In genomic region chr10:127198492-127198891, GRCm38 (mm10) we compare ENCODE assay signal across 22 mouse cellular contexts. TPM values are rescaled to one million over a fixed set of nuclear protein-coding genes. Genes with fewer than 3 reads are reported as not detected.
A peak's percentile ranks its signal among the peaks of the same experiment; 100 is the strongest.
DNase-seq lines count a peak whose midpoint lies in the region; ATAC-seq and TF ChIP-seq lines count a peak whose summit lies in the region.
"Had no signal": no experiment of that assay in that cellular context is flagged by ENCODE, and none has a peak within 500 bp of the region (broad histone marks: within the 10 kb centered on the region; RNA-seq: fewer than 3 reads in every experiment).

No protein-coding gene starts in this region.

- H3K27me3 ChIP-seq in heart, adult 2 months (ENCODE audit: control insufficient read depth, insufficient read depth, low read length), result no peaks in the 10 kb centered on the region
- H3K27me3 ChIP-seq in kidney, embryonic 14.5 days (ENCODE audit: control insufficient read depth, insufficient read depth, low read length), result no peaks in the 10 kb centered on the region
- no peaks in the 10 kb centered on the region for H3K27me3 ChIP-seq in G1E (ENCODE audit: insufficient read depth, low read length)
- H3K27me3 ChIP-seq in liver, embryonic 13.5 days, result no peaks in the 10 kb centered on the region
- H3K27me3 ChIP-seq: heart, embryonic 15.5 days had no signal

- ATAC-seq in kidney, embryonic 14.5 days (ENCODE audit: low FRiP score, low TSS enrichment), result no peak
- ATAC-seq in G1E (ENCODE audit: extremely low read depth, insufficient number of reproducible peaks, low FRiP score, poor library complexity, severe bottlenecking), result no peak
- ATAC-seq in liver, embryonic 13.5 days (ENCODE audit: low read depth), result no peak
- ATAC-seq: CD4-positive, CD25-positive, alpha-beta regulatory T cell, adult 4 months; midbrain, embryonic 16.5 days had no signal

- H3K79me2 ChIP-seq in heart, adult 2 months (replicated peaks; ENCODE audit: control insufficient read depth, insufficient read depth, low read length), result no peaks in the 10 kb centered on the region

- H3K36me3 ChIP-seq in heart, adult 2 months (ENCODE audit: control insufficient read depth, insufficient read depth, low read length), result no peaks in the 10 kb centered on the region
- peaks cover 39% of the 10 kb centered on the region for H3K36me3 ChIP-seq in kidney, embryonic 14.5 days (ENCODE audit: control insufficient read depth, insufficient read depth, low read length)
- H3K36me3 ChIP-seq in G1E (replicated peaks), result peaks cover 72% of the 10 kb centered on the region
- peaks cover 63% of the 10 kb centered on the region for H3K36me3 ChIP-seq in liver, embryonic 13.5 days

- H3K4me3 ChIP-seq in heart, adult 2 months, result no peak overlapping the region
- no peak overlapping the region for H3K4me3 ChIP-seq in kidney, embryonic 14.5 days (ENCODE audit: low read length)
- peak overlapping the region; percentile 20; the same call in 1 of the 2 replicates for H3K4me3 ChIP-seq in G1E (ENCODE audit: low read depth, low read length)
- no peak overlapping the region for H3K4me3 ChIP-seq in liver, embryonic 13.5 days (replicated peaks)
- H3K4me3 ChIP-seq: heart, embryonic 15.5 days had no signal

- H3K9ac ChIP-seq in heart, adult 2 months (ENCODE audit: low read depth, low read length), result no peak overlapping the region
- H3K9ac ChIP-seq in kidney, embryonic 14.5 days (ENCODE audit: low read depth, low read length), result no peak overlapping the region
- no peak overlapping the region for H3K9ac ChIP-seq in liver, embryonic 13.5 days
- H3K9ac ChIP-seq: heart, embryonic 15.5 days; lung, embryonic 14.5 days had no signal

- no peak overlapping the region for H3K4me2 ChIP-seq in kidney, embryonic 14.5 days (replicated peaks; ENCODE audit: low read depth, low read length)
- no peak overlapping the region for H3K4me2 ChIP-seq in liver, embryonic 13.5 days
- H3K4me2 ChIP-seq: heart, embryonic 15.5 days; lung, embryonic 14.5 days had no signal

- peaks cover 1% of the 10 kb centered on the region; the same call in 1 of the 2 replicates for H3K4me1 ChIP-seq in heart, adult 2 months (ENCODE audit: control insufficient read depth, insufficient read depth, low read length)
- H3K4me1 ChIP-seq in kidney, embryonic 14.5 days (ENCODE audit: control insufficient read depth, insufficient read depth, low read length), result peaks cover 16% of the 10 kb centered on the region; the same call in 1 of the 2 replicates
- peaks cover 86% of the 10 kb centered on the region for H3K4me1 ChIP-seq in G1E (ENCODE audit: insufficient read depth, low read depth, low read length)
- H3K4me1 ChIP-seq in liver, embryonic 13.5 days (replicated peaks), result peaks cover 82% of the 10 kb centered on the region

- 47% methylated on average over 2 of the region's 2 CpGs for WGBS in heart, adult 2 months
- WGBS in kidney, embryonic 14.5 days, result 37% methylated on average over 2 of the region's 2 CpGs
- 69% methylated on average over 2 of the region's 2 CpGs for WGBS in liver, embryonic 13.5 days (ENCODE audit: insufficient replicate concordance)

- H3K9me3 ChIP-seq in kidney, embryonic 14.5 days (ENCODE audit: control insufficient read depth, low read length), result no peaks in the 10 kb centered on the region
- no peaks in the 10 kb centered on the region for H3K9me3 ChIP-seq in G1E (replicated peaks)
- no peaks in the 10 kb centered on the region for H3K9me3 ChIP-seq in liver, embryonic 13.5 days (replicated peaks)
- H3K9me3 ChIP-seq: heart, embryonic 15.5 days had no signal

- H3K27ac ChIP-seq in heart, adult 2 months, result peak overlapping the region; percentile 9
- H3K27ac ChIP-seq in kidney, embryonic 14.5 days (ENCODE audit: low read depth, low read length), result no peak overlapping the region
- peak overlapping the region; percentile 100 for H3K27ac ChIP-seq in liver, embryonic 13.5 days

- TF ChIP-seq EP300 in heart, adult 2 months (IDR thresholded peaks at IDR 0.05; ENCODE audit: insufficient read depth, low read depth, low read length), result no peak

- intact Hi-C loops in heart, adult 2 months (cut with DNase I), result no loop called here

- no peak for TF ChIP-seq CTCF in heart, adult 2 months (IDR thresholded peaks at IDR 0.05)
- TF ChIP-seq CTCF in G1E (IDR thresholded peaks at IDR 0.05; ENCODE audit: low read depth, low read length), result no peak

- TF ChIP-seq POLR2A in heart, adult 2 months (IDR thresholded peaks at IDR 0.05; ENCODE audit: insufficient read depth, low read depth, low read length), result no peak

- DNase-seq in heart, adult 2 months, result peak in 1 of 2 experiments; percentile 22
- no peak for DNase-seq in heart, adult 9 months (ENCODE audit: low spot score in 2 of 2)
- peak; percentile 33 for DNase-seq in kidney, postnatal 10 days
- DNase-seq in G1E (ENCODE audit: low spot score), result no peak
- no peak for DNase-seq in liver, embryonic 13.5 days
- DNase-seq in cerebellum, adult 9-10 months, result no peak
- no peak for DNase-seq in spleen, postnatal 4 days (ENCODE audit: low spot score in 2 of 2)
- DNase-seq: adrenal gland, postnatal 25 days; cerebellum, adult 11 months; cerebellum, postnatal 25 days; embryo, embryonic 11 days; gastrocnemius, postnatal 14 days; heart, adult 18-20 months; heart, postnatal 4 days; kidney, adult 18-20 months; lung, embryonic 14.5 days; lung, postnatal 36 days; thymus, postnatal 25 days had no signal

RNA-seq across cellular contexts. Expression of gene Dtx3, which starts 3.0 kb away (rescaled TPM):
- 10 to 100 TPM; 23.7 to 24.2 TPM for total RNA-seq in heart, adult 2 months (2021)
- polyA plus RNA-seq in heart, adult 2 months (2012; rRNA removed), result 92.6 and 102 TPM in 2 replicates
- polyA plus RNA-seq in kidney, embryonic 14.5 days (2014; fragmentation: Nextera tagmentation; extraction: Ambion mirVana), result 107 and 117 TPM in 2 replicates
- total RNA-seq in G1E (2014; fragmentation: Nextera tagmentation) (318 and 360 TPM in 2 replicates), G1E (2017) (95.8 and 125 TPM in 2 replicates)
- polyA plus RNA-seq in G1E (2012), result 213 and 260 TPM in 2 replicates
- 16.8 and 19.3 TPM in 2 replicates for polyA plus RNA-seq in liver, embryonic 13.5 days (2015; fragmentation: Nextera tagmentation; extraction: Ambion mirVana)

RNA-seq across cellular contexts. Expression of gene Arhgef25, which starts 8.6 kb away (rescaled TPM):
- 10 to 100 TPM in 1 of 2 experiments, 1 to 10 TPM in 1; 9.8 to 10.1 TPM for total RNA-seq in heart, adult 2 months (2021)
- 17.4 and 18.2 TPM in 2 replicates for polyA plus RNA-seq in heart, adult 2 months (2012; rRNA removed)
- 31.0 and 32.9 TPM in 2 replicates for polyA plus RNA-seq in kidney, embryonic 14.5 days (2014; fragmentation: Nextera tagmentation; extraction: Ambion mirVana)
- total RNA-seq in G1E (2014; fragmentation: Nextera tagmentation), result 49.0 and 70.1 TPM in 2 replicates
- total RNA-seq in G1E (2017), result 43.0 and 51.4 TPM in 2 replicates
- 98.4 and 120 TPM in 2 replicates for polyA plus RNA-seq in G1E (2012)
- 8.1 and 8.2 TPM in 2 replicates for polyA plus RNA-seq in liver, embryonic 13.5 days (2015; fragmentation: Nextera tagmentation; extraction: Ambion mirVana)

RNA-seq across cellular contexts. Expression of gene Pip4k2c, which starts 12.9 kb away (rescaled TPM):
- total RNA-seq in heart, adult 2 months (2021), result 10 to 100 TPM; 25.7 to 28.8 TPM
- polyA plus RNA-seq in heart, adult 2 months (2012; rRNA removed), result 29.0 and 42.3 TPM in 2 replicates
- polyA plus RNA-seq in kidney, embryonic 14.5 days (2014; fragmentation: Nextera tagmentation; extraction: Ambion mirVana), result 19.2 and 31.0 TPM in 2 replicates
- total RNA-seq in G1E (2014; fragmentation: Nextera tagmentation), result 136 and 141 TPM in 2 replicates
- 126 and 133 TPM in 2 replicates for total RNA-seq in G1E (2017)
- polyA plus RNA-seq in G1E (2012), result 130 and 151 TPM in 2 replicates
- 39.8 and 45.8 TPM in 2 replicates for polyA plus RNA-seq in liver, embryonic 13.5 days (2015; fragmentation: Nextera tagmentation; extraction: Ambion mirVana)

RNA-seq across cellular contexts. Expression of gene Slc26a10, which starts 18.0 kb away (rescaled TPM):
- total RNA-seq in heart, adult 2 months (2021), result 10 to 100 TPM; 13.2 to 14.7 TPM
- polyA plus RNA-seq in heart, adult 2 months (2012; rRNA removed), result 40.5 and 68.0 TPM in 2 replicates
- 2.0 and 2.3 TPM in 2 replicates for polyA plus RNA-seq in kidney, embryonic 14.5 days (2014; fragmentation: Nextera tagmentation; extraction: Ambion mirVana)
- total RNA-seq in G1E (2014; fragmentation: Nextera tagmentation), result 8.4 and 10.1 TPM in 2 replicates
- total RNA-seq in G1E (2017), result 0.58 and 0.98 TPM in 2 replicates
- 0.68 and 0.94 TPM in 2 replicates for polyA plus RNA-seq in G1E (2012)
- polyA plus RNA-seq in liver, embryonic 13.5 days (2015; fragmentation: Nextera tagmentation; extraction: Ambion mirVana), result 1.8 and 2.1 TPM in 2 replicates

RNA-seq across cellular contexts. Expression of gene B4galnt1, which starts 33.5 kb away (rescaled TPM):
- 1 to 10 TPM; 1.8 to 2.0 TPM for total RNA-seq in heart, adult 2 months (2021)
- 4.0 and 9.5 TPM in 2 replicates for polyA plus RNA-seq in heart, adult 2 months (2012; rRNA removed)
- polyA plus RNA-seq in kidney, embryonic 14.5 days (2014; fragmentation: Nextera tagmentation; extraction: Ambion mirVana), result 6.2 and 8.7 TPM in 2 replicates
- 173 and 188 TPM in 2 replicates for total RNA-seq in G1E (2014; fragmentation: Nextera tagmentation)
- 65.0 and 66.7 TPM in 2 replicates for total RNA-seq in G1E (2017)
- polyA plus RNA-seq in G1E (2012), result 292 and 318 TPM in 2 replicates
- polyA plus RNA-seq in liver, embryonic 13.5 days (2015; fragmentation: Nextera tagmentation; extraction: Ambion mirVana), result 9.3 and 11.0 TPM in 2 replicates
